Mouse (Mus musculus) kidney, postnatal 0 days (tissue): ENCODE results near the gene Ntrk2. TPM values are rescaled to one million over a fixed set of nuclear protein-coding genes. Genes with fewer than 3 reads are reported as not detected.

Experiments used
- ATAC-seq: fragments of 200-750 bp; cut with Nextera tagmentation; replicated peaks from 2 replicates; pipeline ENCODE4 v1.8.0; 2017; ENCODE audit warnings: low read depth, moderate number of reproducible peaks, moderate TSS enrichment, moderate library complexity; ENCODE audit not compliant: low FRiP score
- DNase-seq: peaks from one replicate; pipeline ENCODE4 v3.0.0-alpha.2; 2016; ENCODE audit warnings: low spot score
- H3K27ac ChIP-seq: fragments of 300-500 bp; sonication (generic); 2 replicates; pipeline ENCODE4 v1.5.1; 2014; ENCODE audit warnings: mild to moderate bottlenecking
- H3K27me3 ChIP-seq: fragments of 300-500 bp; sonication (generic); 2 replicates; pipeline ENCODE4 v1.6.1; 2014; ENCODE audit warnings: low read length, mixed read lengths; ENCODE audit not compliant: insufficient read depth
- H3K36me3 ChIP-seq: fragments of 300-500 bp; sonication (generic); 2 replicates; pipeline ENCODE4 v1.6.1; 2014; ENCODE audit warnings: low read length, mixed read lengths; ENCODE audit not compliant: insufficient read depth
- H3K4me1 ChIP-seq: fragments of 300-500 bp; sonication (generic); replicated peaks from 2 replicates; pipeline ENCODE4 v1.6.1; 2014; ENCODE audit warnings: antibody characterized with exemption, low read length, mixed read lengths; ENCODE audit not compliant: insufficient read depth
- H3K4me2 ChIP-seq: fragments of 300-500 bp; sonication (generic); 2 replicates; pipeline ENCODE4 v1.6.1; 2014; ENCODE audit warnings: mild to moderate bottlenecking, low read length, moderate library complexity, mixed read lengths
- H3K4me3 ChIP-seq: fragments of 300-500 bp; sonication (generic); replicated peaks from 2 replicates; pipeline ENCODE4 v1.5.1; 2014; ENCODE audit warnings: low read depth, low read length
- H3K9ac ChIP-seq: fragments of 300-500 bp; sonication (generic); 2 replicates; pipeline ENCODE4 v1.6.1; 2014; ENCODE audit warnings: low read depth, low read length
- H3K9me3 ChIP-seq: fragments of 300-500 bp; sonication (generic); replicated peaks from 2 replicates; pipeline ENCODE4 v1.6.1; 2016; ENCODE audit warnings: low read length, inconsistent platforms, mixed read lengths
- CTCF ChIP-seq: IDR thresholded peaks from 2 replicates; pipeline ENCODE4 v1.5.1; 2016; ENCODE audit warnings: antibody characterized with exemption, low read depth, mild to moderate bottlenecking, moderate library complexity
- WGBS: fragments of 180-500 bp; shearing (Covaris S2); extraction: QIAGEN DNeasy Blood & Tissue Kit; methylation state at CpG from one replicate; pipeline ENCODE4 v1.1.7; 2014; 5-methylcytosine and 5-hydroxymethylcytosine counted together
- polyA plus RNA-seq: library from polyadenylated mRNA; unstranded; fragments of >200 nt; fragmentation: Nextera tagmentation; extraction: Ambion mirVana; gene quantifications from 2 replicates; pipeline ENCODE4 v1.2.1, GENCODE M21; 2015

Gene Ntrk2
- polyA plus RNA-seq, 1 experiment from 2014 or later = 6.0 TPM

DNA sequence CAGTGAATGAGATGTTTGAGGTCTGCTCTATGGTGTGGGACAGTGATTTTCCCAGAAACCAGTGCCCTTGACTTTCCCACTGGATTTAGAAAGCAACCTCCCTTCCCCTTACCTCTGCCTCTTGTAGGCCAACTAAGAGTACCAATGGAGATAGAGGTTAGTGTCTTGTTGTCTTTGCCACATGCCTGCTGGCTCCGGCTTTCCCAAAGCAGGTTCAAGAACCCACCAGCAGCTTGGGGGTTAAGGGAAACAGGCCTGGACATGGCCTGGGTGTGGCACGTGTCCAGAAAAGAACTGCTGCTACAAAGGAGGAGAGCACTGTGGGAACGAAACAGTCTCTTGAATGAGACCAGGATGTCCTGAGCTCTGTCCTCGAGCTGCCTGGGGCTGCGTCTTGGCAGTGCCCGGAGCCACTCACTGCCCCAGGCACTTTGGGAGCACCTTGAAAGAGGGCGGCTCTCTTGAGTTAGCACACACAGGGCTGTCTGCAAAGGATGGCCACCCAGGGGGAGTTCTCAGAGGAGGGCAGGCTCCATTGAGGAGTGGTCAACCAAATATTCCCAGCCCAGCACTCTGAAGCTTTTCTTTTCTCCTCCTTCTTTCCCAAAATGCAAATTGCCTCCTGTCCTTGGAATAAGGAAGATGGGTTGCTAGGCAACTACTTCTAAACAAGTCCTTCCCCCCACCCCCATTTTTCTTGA, 273.5 kb downstream of the Ntrk2 start:
- no peak overlapping the region for H3K27ac ChIP-seq
- H3K36me3 ChIP-seq = no peaks in the 10 kb centered on the region
- ATAC-seq (no peak), DNase-seq (no peak)
- TF ChIP-seq CTCF = no peak
- WGBS = 77% methylated on average over 7 of the region's 7 CpGs
- H3K27me3 ChIP-seq = no peaks in the 10 kb centered on the region
- no peak overlapping the region for H3K9ac ChIP-seq
- no peak overlapping the region for H3K4me3 ChIP-seq
- H3K9me3 ChIP-seq = no peaks in the 10 kb centered on the region
- H3K4me1 ChIP-seq = no peaks in the 10 kb centered on the region
- no peak overlapping the region for H3K4me2 ChIP-seq

DNA sequence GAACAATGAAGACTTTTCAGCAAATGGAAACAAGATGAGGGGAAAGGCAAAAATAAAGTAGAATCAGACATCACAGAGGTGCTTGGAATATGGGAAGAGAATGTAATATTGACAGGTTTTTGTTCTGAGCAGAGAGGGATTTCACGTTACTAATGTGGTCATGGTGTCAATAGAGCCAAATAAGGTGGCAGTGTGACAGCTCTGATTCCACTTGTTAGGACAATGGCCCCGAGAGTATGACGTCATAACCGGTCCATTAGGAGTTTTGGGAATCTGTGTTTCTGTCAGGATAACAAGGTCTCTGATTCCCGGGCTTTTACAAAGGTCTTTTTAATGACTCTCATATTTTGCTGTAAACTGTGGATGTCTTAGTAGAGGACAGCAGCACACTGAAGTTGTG, 274.1 kb downstream of the Ntrk2 start:
- no peaks in the 10 kb centered on the region for H3K27me3 ChIP-seq
- no peak overlapping the region for H3K9ac ChIP-seq
- TF ChIP-seq CTCF = no peak
- no peak overlapping the region for H3K27ac ChIP-seq
- no peaks in the 10 kb centered on the region for H3K36me3 ChIP-seq
- DNase-seq (no peak), ATAC-seq (no peak)
- no peak overlapping the region for H3K4me2 ChIP-seq
- no peaks in the 10 kb centered on the region for H3K4me1 ChIP-seq
- 87% methylated on average over 5 of the region's 5 CpGs for WGBS
- H3K4me3 ChIP-seq = no peak overlapping the region
- no peaks in the 10 kb centered on the region for H3K9me3 ChIP-seq

DNA sequence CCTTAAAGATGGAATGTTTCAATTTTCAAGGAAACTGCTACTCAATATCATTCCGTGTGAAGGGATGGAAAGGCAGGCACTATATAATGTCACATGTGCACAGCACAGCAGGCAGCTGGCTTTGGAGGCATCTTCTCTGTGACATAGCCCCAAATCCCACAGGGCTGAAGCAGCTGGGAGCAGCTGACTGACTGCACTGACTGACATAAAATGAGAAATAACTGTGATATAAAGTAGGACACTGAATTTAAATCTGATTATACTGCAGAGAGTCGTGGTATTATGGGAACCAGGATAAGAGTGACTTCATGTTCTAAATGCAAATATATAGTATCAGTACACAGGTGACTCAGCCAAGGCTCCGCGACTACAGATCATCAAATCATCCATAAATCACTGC, 282.6 kb downstream of the Ntrk2 start:
- Histone ChIP-seq H3K9ac (no peak overlapping the region), H3K4me3 (no peak overlapping the region), H3K27me3 (no peaks in the 10 kb centered on the region), H3K27ac (no peak overlapping the region), H3K4me2 (no peak overlapping the region), H3K9me3 (no peaks in the 10 kb centered on the region), H3K36me3 (no peaks in the 10 kb centered on the region), H3K4me1 (no peaks in the 10 kb centered on the region)
- WGBS = 78% methylated on average over 4 of the region's 4 CpGs
- DNase-seq (no peak), ATAC-seq (no peak)
- no peak for TF ChIP-seq CTCF

DNA sequence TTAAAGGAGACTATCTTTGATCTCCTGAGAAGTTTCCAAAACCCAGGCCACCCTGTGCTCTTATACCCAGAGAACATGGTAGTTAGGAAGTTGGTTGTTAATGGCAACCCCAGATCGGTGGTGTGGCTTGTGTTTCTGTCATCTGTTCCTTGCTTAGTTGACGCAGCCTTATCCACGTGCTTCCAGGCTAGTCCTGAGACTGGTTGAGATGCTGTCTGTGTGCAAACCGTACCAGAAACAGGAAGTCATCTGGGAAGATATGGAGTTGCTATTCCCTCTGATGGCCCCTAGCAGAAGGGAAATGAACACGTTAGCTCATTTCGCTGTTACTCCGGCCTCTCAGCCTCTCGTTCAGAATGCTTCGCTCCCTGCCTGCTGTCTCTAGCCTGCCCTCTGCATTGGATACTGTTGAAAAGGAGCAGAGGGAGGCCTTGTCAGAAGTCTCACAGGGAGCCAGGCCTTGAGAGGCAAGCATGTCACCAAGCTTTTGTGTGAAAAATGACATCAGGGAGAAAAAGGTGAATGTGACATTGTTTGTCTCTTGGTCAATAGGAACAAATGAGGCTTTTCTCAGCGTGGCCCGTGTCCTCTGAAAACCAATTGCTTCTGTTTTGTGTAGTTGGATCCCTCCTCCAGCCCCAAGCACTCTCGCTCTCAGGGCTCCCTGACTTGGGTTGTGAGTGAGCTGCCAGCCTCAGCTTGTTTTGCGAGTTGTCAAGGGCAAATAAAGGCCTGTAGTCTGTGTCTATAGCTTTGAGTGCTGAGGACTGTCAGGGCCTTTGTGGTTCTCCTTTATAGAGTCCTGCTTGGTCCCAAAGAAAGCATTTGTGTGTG, 285.0 kb downstream of the Ntrk2 start:
- no peaks in the 10 kb centered on the region for H3K9me3 ChIP-seq
- no peak for TF ChIP-seq CTCF
- no peaks in the 10 kb centered on the region for H3K36me3 ChIP-seq
- ATAC-seq (no peak), DNase-seq (no peak)
- no peaks in the 10 kb centered on the region for H3K27me3 ChIP-seq
- no peak overlapping the region for H3K27ac ChIP-seq
- H3K4me2 ChIP-seq = no peak overlapping the region
- no peak overlapping the region for H3K9ac ChIP-seq
- no peak overlapping the region for H3K4me3 ChIP-seq
- H3K4me1 ChIP-seq = 0 out of 2 replicates have a peak, but pooled peaks cover 4% of the 10 kb centered on the region
- 63% methylated on average over 13 of the region's 13 CpGs for WGBS

DNA sequence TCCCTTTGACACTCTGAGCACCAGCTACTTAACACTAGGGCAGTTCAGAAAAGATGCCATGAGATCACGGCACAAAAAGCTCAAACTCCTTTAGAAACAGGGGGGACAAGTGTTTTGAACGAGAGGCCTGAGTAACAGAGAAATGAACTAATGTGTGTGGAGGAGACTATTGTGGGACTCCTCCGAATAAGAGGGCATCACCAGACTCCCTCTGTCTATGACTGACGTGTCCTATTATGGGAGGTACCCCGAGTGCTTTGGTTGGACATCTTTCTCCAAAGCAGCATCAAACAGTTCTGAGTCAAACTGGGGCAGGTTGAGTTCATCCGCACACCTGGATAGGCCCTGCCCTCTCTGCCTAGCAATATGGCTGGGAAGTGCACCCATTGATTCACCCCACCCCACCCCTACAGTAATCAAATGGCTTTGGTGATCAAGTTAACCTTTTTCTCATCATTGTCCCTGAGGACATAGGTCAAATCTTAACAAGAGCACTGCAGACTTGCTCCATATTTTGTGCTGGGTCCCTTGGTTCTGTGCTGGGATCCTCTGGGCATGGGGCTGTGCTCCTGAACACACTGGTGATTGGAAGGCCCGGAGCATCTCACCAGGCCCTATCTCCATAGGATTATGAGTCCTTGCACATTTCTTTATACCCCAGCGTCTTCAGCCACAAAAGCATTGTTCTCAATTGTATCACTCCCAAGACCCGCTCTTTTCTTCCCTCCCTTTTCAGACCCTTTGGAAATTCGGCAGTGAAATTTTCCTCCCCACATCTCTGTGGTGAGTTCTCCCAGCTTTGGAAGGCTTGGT, 285.9 kb downstream of the Ntrk2 start:
- Histone ChIP-seq H3K36me3 (no peaks in the 10 kb centered on the region), H3K4me2 (no peak overlapping the region), H3K4me1 (0 out of 2 replicates have a peak, but pooled peaks cover 4% of the 10 kb centered on the region), H3K27me3 (no peaks in the 10 kb centered on the region), H3K4me3 (no peak overlapping the region), H3K9me3 (no peaks in the 10 kb centered on the region), H3K27ac (no peak overlapping the region), H3K9ac (no peak overlapping the region)
- ATAC-seq (no peak), DNase-seq (no peak)
- WGBS = 69% methylated on average over 10 of the region's 10 CpGs
- TF ChIP-seq CTCF = no peak

DNA sequence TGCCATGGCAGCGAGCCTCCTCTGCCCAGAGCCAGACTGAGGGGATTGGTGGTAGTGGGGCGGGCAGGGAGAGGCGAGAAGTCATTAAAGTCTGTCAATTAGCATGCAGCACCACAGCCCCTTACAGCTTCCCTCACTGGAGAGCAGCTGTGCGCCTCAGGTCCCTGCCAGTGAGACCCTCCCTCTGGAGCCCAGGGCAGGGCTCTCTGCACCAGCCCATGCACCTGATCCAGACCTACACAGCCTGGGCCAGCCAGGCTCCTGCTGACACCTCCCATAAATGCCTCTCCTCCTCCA, 286.4 kb downstream of the Ntrk2 start:
- no peak for ATAC-seq
- WGBS = 20% methylated on average over 4 of the region's 4 CpGs

More for the DNA sequence above, 286.4 kb downstream of the Ntrk2 start:
- Histone ChIP-seq H3K9me3 (no peaks in the 10 kb centered on the region), H3K4me2 (no peak overlapping the region), H3K9ac (no peak overlapping the region), H3K36me3 (no peaks in the 10 kb centered on the region), H3K27me3 (no peaks in the 10 kb centered on the region), H3K27ac (no peak overlapping the region), H3K4me1 (0 out of 2 replicates have a peak, but pooled peaks cover 4% of the 10 kb centered on the region), H3K4me3 (no peak overlapping the region)
- DNase-seq = no peak
- no peak for TF ChIP-seq CTCF
